Mouse (Mus musculus) forebrain, embryonic 16.5 days (tissue): ENCODE measurements around the gene Sohlh2. TPM values are rescaled to one million over a fixed set of nuclear protein-coding genes. Genes with fewer than 3 reads are reported as not detected.
"Not testable (repeated sequence)": the region's sequence is repeated elsewhere in the genome, so short reads cannot be mapped to it uniquely, and the experiment has no call there.

Experiments
- ATAC-seq: fragments of 200-750 bp; cut with Nextera tagmentation; 2 replicates; pipeline ENCODE4 v1.8.0; 2017; ENCODE audit warnings: mild to moderate bottlenecking, moderate library complexity
- H3K27ac ChIP-seq: fragments of 300-500 bp; sonication (generic); 2 replicates; pipeline ENCODE4 v1.5.1; 2014; ENCODE audit warnings: low read length, control low read depth
- H3K27me3 ChIP-seq: fragments of 300-500 bp; sonication (generic); replicated peaks from 2 replicates; pipeline ENCODE4 v1.6.1; 2014; ENCODE audit warnings: low read length; ENCODE audit not compliant: control insufficient read depth, insufficient read depth
- H3K36me3 ChIP-seq: fragments of 300-500 bp; sonication (generic); 2 replicates; pipeline ENCODE4 v1.6.1; 2014; ENCODE audit not compliant: control insufficient read depth, insufficient read depth
- H3K4me1 ChIP-seq: fragments of 300-500 bp; sonication (generic); replicated peaks from 2 replicates; pipeline ENCODE4 v1.6.1; 2014; ENCODE audit warnings: low read length; ENCODE audit not compliant: control insufficient read depth, insufficient read depth
- H3K4me2 ChIP-seq: fragments of 300-500 bp; sonication (generic); 2 replicates; pipeline ENCODE4 v1.6.1; 2014; ENCODE audit warnings: mild to moderate bottlenecking, low read length, control low read depth
- H3K4me3 ChIP-seq: fragments of 300-500 bp; sonication (generic); replicated peaks from 2 replicates; pipeline ENCODE4 v1.5.1; 2014; ENCODE audit warnings: mild to moderate bottlenecking, low read length, control low read depth
- H3K9ac ChIP-seq: fragments of 300-500 bp; sonication (generic); replicated peaks from 2 replicates; pipeline ENCODE4 v1.6.1; 2014; ENCODE audit warnings: low read depth, low read length, control low read depth
- H3K9me3 ChIP-seq: fragments of 300-500 bp; sonication (generic); 2 replicates; pipeline ENCODE4 v1.6.1; 2016; ENCODE audit warnings: low read length; ENCODE audit not compliant: control insufficient read depth
- WGBS: fragments of 180-500 bp; shearing (Covaris S2); extraction: QIAGEN DNeasy Blood & Tissue Kit; methylation state at CpG from one replicate; pipeline ENCODE4 v1.1.7; 2014; 5-methylcytosine and 5-hydroxymethylcytosine counted together
- polyA plus RNA-seq: library from polyadenylated mRNA; unstranded; fragments of >200 nt; fragmentation: Nextera tagmentation; extraction: Ambion mirVana; gene quantifications from 2 replicates; pipeline ENCODE4 v1.2.1, GENCODE M21; 2015

Sohlh2 gene
- polyA plus RNA-seq, 1 experiment from 2014 or later = not detected

DNA sequence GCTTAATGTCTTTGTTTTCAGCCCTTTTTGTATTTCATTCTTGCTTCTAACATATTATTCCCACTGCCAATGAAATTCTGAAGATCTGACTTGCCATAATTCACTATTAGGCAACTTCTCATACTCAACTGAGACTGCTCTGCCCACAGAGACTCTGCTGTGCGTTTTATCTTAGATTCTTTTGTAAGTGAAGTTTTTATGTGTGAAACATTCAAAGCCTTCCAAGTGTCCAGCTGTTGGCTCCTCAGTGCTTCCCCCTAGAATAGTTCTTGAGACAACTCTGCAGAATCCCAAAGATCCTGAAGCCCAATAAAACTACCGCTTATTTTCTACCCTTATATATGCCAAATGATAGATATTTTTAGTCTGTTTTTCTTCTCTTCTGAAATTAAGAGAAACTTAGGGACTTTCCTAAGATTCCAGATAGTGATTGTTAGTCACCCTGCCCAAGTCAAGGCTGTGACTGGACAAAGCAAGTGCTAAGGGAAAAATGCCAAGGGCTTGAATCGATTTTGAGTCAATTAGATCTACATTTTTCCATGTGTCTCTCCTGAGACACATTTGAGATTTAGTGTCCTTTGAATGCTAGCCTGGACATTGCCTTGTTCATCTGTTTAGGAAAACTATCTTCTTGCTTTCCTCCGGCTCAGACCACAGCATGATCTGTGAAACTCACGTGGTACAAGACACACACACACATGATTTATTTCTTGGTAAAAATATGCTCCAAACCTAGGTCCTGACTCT is 13.9 kb downstream of the Sohlh2 start:
- ATAC-seq = no peak
- WGBS = 84% methylated on average over 5 of the region's 5 CpGs

DNA sequence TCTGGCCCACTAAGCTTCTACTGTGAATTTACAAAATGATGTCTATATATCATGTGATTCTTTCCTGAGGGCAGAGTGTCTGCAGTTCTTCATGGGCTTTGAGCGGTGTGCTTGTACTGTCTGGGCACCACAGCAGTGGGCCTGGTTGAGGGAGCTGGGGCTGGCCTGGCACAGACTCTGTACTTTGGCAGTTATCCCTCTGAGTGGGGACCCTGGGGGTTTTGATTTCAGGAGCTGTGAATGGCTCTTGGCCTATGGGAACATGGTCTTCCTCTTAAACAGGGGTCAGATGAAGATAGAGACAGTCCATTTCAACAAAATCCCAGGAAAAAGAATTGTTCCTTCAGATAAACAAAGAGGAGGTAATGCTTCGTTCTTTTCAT is 14.5 kb downstream of the Sohlh2 start:
- Histone ChIP-seq H3K4me3 (no peak overlapping the region), H3K9ac (no peak overlapping the region), H3K4me2 (no peak overlapping the region), H3K36me3 (no peaks in the 10 kb centered on the region), H3K27ac (no peak overlapping the region), H3K27me3 (no peaks in the 10 kb centered on the region), H3K4me1 (no peaks in the 10 kb centered on the region), H3K9me3 (no peaks in the 10 kb centered on the region)
- 90% methylated on average over 2 of the region's 2 CpGs for WGBS
- ATAC-seq = no peak

More for the DNA sequence above, 13.9 kb downstream of the Sohlh2 start:
- no peaks in the 10 kb centered on the region for H3K9me3 ChIP-seq
- no peak overlapping the region for H3K4me3 ChIP-seq
- no peak overlapping the region for H3K27ac ChIP-seq
- no peaks in the 10 kb centered on the region for H3K4me1 ChIP-seq
- no peaks in the 10 kb centered on the region for H3K27me3 ChIP-seq
- no peaks in the 10 kb centered on the region for H3K36me3 ChIP-seq
- no peak overlapping the region for H3K9ac ChIP-seq
- H3K4me2 ChIP-seq = no peak overlapping the region

DNA sequence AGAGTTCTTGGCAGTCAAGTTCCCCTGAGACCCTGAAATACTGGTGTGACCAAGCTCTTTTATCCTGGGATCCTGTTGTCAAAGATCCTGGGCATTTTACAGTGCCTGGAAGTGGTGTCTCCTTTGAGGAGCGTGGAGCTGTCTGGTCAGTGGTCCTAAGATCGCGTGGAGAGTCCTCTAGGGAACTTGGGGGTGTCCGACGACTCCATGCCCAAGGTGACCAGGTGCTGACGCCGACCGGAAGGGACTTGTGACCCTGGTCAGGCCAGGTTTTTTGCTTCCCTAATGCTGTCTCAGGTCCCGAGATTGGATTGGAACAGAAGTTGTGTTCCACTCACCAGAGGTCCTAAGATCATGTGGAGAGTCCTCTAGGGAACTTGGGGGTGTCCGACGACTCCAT is 21.8 kb downstream of the Sohlh2 start:
- not testable (repeated sequence) for H3K4me1 ChIP-seq, H3K27ac ChIP-seq, H3K9me3 ChIP-seq, H3K4me2 ChIP-seq, ATAC-seq, H3K9ac ChIP-seq, H3K4me3 ChIP-seq, H3K36me3 ChIP-seq, H3K27me3 ChIP-seq
- WGBS = 93% methylated on average over 11 of the region's 11 CpGs

DNA sequence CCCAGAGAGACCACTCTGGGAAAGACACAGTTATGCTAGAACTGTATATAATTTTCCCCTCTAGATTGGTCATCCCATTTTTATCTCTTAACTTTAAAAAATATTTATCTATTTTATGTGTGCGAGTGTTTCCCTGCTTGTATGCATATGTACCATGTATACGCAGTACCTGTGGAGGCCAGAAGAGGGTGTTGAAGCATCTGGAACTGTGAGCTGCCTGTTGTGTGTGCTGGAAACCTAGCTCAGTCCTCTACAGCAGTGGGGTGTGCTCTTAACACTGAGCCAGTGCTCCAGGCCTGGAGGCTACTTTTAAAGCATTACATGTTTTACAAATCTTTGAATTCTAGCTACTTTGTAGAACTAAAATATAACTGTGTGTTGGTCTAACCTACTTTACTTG is 24.6 kb downstream of the Sohlh2 start:
- no peak overlapping the region for H3K4me2 ChIP-seq
- no peak overlapping the region for H3K27ac ChIP-seq
- H3K36me3 ChIP-seq = no peaks in the 10 kb centered on the region
- no peak overlapping the region for H3K9ac ChIP-seq
- ATAC-seq = no peak
- no peaks in the 10 kb centered on the region; the same call in 1 of the 2 replicates for H3K4me1 ChIP-seq
- no peak overlapping the region for H3K4me3 ChIP-seq
- H3K27me3 ChIP-seq = no peaks in the 10 kb centered on the region
- 100% methylated on average over 2 of the region's 2 CpGs for WGBS
- H3K9me3 ChIP-seq = no peaks in the 10 kb centered on the region

DNA sequence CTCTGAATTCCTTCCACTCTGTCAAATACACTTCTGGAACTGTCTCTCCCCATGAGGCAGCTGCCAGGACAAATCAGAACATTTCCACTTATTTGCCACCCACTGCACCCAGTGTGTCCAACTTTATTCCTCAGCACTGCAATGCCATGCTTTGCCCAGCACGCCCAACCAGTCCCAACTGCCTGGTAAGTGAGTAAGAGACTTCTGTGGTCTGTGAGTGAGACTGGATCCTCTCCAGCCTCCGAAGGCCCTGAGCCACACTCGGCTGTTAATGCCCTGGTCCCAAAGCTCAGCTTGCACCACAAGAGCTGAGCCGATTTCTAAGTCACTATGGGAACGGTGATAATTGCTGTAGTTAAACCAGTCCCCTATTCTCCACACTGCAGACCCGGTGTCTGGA is 25.8 kb downstream of the Sohlh2 start:
- Histone ChIP-seq H3K9ac (no peak overlapping the region), H3K36me3 (no peaks in the 10 kb centered on the region), H3K27me3 (no peaks in the 10 kb centered on the region), H3K4me2 (no peak overlapping the region), H3K4me1 (peaks cover 3% of the 10 kb centered on the region; the same call in 1 of the 2 replicates), H3K4me3 (no peak overlapping the region), H3K9me3 (no peaks in the 10 kb centered on the region), H3K27ac (no peak overlapping the region)
- no peak for ATAC-seq
- WGBS = 50% methylated on average over 6 of the region's 6 CpGs

DNA sequence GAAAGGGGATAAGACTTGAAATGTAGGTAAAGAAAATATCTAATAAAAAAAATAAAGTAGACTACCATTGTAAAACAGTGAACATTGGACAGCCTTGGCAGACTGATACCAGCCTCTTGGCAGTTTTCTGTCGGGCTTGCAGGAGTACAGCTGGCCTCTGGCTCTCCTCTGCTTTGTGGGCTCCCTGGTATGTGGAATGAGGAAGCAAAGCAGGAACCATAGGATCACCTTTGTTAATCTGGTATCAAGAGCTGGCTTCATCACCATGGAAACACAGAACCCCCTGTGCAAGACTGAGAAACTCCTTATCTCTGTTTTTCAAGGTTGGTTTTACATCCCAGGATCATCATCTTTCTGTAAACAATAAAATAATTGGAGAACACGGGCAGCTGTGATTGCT is 30.4 kb downstream of the Sohlh2 start:
- no peak overlapping the region for H3K27ac ChIP-seq
- no peaks in the 10 kb centered on the region for H3K36me3 ChIP-seq
- no peak overlapping the region for H3K9ac ChIP-seq
- no peaks in the 10 kb centered on the region for H3K9me3 ChIP-seq
- H3K27me3 ChIP-seq = no peaks in the 10 kb centered on the region
- H3K4me1 ChIP-seq = peaks cover 11% of the 10 kb centered on the region
- no peak overlapping the region for H3K4me3 ChIP-seq
- 21% methylated on average over 2 of the region's 2 CpGs for WGBS
- H3K4me2 ChIP-seq = no peak overlapping the region
- no peak for ATAC-seq

DNA sequence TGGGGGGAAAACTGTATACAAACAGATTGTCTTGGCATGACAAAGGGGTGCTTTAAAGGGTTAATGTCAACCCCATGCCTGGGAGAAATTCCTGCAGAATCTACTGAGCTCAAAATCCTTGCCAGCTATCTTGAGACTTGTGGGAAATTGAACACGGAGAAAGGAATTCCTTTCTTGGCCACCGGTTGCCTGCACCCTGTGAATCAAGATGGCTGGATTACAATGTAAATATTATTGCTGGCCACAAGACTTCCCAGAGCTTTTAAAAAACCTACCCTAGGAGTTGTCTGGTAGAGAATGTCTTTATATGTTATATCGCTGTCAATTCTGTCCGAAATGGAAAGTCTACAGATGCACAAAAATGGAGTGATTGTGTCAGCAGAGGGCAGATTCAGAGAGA is 32.0 kb downstream of the Sohlh2 start:
- H3K36me3 ChIP-seq = no peaks in the 10 kb centered on the region
- H3K4me1 ChIP-seq = peaks cover 11% of the 10 kb centered on the region
- H3K27me3 ChIP-seq = no peaks in the 10 kb centered on the region
- ATAC-seq = no peak
- no peak overlapping the region for H3K4me3 ChIP-seq
- H3K4me2 ChIP-seq = no peak overlapping the region
- H3K9me3 ChIP-seq = no peaks in the 10 kb centered on the region
- H3K27ac ChIP-seq = 0 out of 2 replicates have a peak overlapping the region, but pooled peaks have one; percentile 21
- 45% methylated on average over 4 of the region's 4 CpGs for WGBS
- no peak overlapping the region for H3K9ac ChIP-seq

DNA sequence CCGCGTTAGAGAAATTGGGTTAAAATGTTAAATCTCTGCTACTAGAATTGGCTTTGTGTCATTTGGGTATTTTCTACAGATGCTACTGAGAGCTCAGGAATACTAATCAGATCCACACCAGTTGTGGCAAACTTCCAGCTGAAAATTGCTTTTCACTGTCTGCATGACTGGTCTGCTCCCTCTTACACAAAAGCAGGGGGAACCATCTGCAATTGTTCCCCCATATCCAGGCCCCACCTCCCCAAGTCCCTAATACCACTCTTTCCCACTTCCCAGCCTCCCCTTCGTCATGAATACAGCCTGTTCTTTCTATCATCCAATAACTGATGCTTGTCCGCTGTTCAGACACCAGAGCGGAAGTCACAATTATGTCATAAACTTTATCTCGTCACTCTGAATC is 32.6 kb downstream of the Sohlh2 start:
- no peak overlapping the region for H3K9ac ChIP-seq
- ATAC-seq = peak; percentile 94
- no peaks in the 10 kb centered on the region for H3K36me3 ChIP-seq
- 35% methylated on average over 6 of the region's 6 CpGs for WGBS
- no peaks in the 10 kb centered on the region for H3K9me3 ChIP-seq
- H3K27me3 ChIP-seq = no peaks in the 10 kb centered on the region
- H3K4me1 ChIP-seq = peaks cover 11% of the 10 kb centered on the region
- H3K27ac ChIP-seq = 0 out of 2 replicates have a peak overlapping the region, but pooled peaks have one; percentile 21
- no peak overlapping the region for H3K4me3 ChIP-seq
- no peak overlapping the region for H3K4me2 ChIP-seq

DNA sequence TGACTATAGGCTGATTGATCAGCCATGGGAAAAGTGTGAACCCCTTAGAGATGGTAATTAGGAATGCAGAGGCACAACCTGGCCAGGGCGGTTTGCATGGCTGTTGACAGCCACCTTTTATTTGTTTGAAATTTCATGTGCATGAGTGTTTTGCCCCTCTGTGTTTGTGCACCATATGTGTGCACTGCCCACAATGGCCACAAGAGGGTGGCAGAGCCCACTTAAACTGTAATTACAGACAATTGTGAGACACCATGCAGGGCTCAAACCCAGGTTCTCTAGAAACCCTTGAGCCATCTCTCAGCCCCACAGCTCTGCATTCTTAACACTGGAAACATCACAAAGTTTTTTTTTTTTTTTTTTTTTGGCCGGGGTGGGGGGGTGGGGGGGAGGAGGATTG is 40.7 kb downstream of the Sohlh2 start:
- Histone ChIP-seq H3K27me3 (no peaks in the 10 kb centered on the region), H3K9me3 (peaks cover 4% of the 10 kb centered on the region; the same call in 1 of the 2 replicates), H3K27ac (no peak overlapping the region), H3K36me3 (no peaks in the 10 kb centered on the region), H3K9ac (no peak overlapping the region), H3K4me3 (no peak overlapping the region), H3K4me2 (no peak overlapping the region), H3K4me1 (peaks cover 9% of the 10 kb centered on the region)
- no peak for ATAC-seq
- 98% methylated on average over 2 of the region's 2 CpGs for WGBS
